Mouse (Mus musculus): ENCODE results near the gene Btaf1. TPM values are rescaled to one million over a fixed set of nuclear protein-coding genes. Genes with fewer than 3 reads are reported as not detected.

Gene Btaf1
- polyA plus RNA-seq (2015; fragmentation: Nextera tagmentation; extraction: Ambion mirVana) = 5.6 and 7.2 TPM in 2 replicates

GRCm38 (mm10) chr19:36925671-36926552 lies at the start of gene Btaf1:
Gene Btaf1, plus strand, starts transcription at chr19:36926079.
- ATAC-seq (replicated peaks; ENCODE audit: insufficient number of reproducible peaks, insufficient read depth, low FRiP score, low read depth) = peak; percentile 96
- Histone ChIP-seq H3K4me2 (peak within 1 kb of the TSS; percentile 83), H3K9ac (peak within 1 kb of the TSS; percentile 95), H3K9me3 (replicated peaks) (no peaks in the 10 kb centered on the region), H3K4me1 (replicated peaks) (peaks cover 24% of the 10 kb centered on the region), H3K27me3 (no peaks in the 10 kb centered on the region), H3K4me3 (peak within 1 kb of the TSS; percentile 99), H3K27ac (peak within 1 kb of the TSS; percentile 97), H3K36me3 (no peaks in the 10 kb centered on the region)
- WGBS = under 1% methylated on average over 85 of the region's 98 CpGs

DNA sequence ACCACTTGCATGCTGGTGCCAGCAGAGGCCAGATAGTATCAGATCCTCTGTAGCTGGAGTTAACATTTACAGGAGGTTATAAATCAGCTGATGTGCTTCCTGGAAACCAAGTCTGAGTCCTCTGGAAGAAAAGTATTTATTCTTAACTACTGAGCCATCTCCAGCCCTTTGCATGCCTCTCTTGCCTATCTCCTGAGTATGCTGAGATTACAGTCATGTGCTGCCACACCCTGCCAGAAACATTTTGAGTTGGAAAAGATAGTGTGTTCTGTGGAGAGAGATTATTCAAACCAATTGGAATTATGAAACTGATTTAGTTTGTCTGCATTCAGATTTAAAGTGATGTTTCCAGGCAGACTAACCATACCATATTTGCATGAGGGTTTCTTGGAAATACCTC lies 48.5 kb upstream of the Btaf1 start:
- H3K4me2 ChIP-seq = no peak overlapping the region

DNA sequence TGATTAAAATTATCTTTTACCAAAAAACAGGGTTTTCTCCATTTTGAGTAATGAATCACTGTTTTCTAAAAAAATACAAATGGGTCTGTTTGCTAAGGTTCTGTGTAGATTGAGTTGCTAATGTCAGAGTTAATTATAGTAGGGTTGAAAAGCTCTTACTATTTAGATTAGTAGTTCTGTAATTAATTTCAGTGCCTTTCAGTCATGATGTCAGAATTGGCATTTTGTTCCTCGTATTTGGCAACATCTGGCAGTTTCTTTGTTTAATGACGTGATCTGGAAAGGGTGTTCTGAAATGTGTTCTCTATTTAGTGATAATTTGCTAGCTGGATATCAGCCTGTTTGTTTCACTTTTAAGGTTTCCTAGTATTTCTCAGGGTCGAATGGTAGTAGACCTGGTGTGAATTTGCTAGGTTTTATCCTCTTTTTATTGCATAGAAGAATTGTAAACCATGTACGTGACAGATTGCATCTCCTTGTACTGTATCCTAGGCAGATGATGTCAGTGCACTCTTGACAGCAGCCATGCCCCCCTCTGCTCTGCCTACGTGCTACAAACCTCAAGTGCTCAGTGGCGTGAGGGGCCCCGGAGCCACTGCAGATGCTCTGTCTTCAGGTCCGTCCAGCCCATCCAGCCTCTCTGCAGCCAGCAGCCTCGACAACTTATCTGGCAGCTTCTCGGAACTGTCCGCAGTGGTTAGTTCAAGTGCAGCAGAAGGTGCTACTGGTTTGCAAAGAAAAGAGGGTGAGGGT lies 47.0 kb upstream of the Btaf1 start:
- H3K4me2 ChIP-seq = peak overlapping the region; percentile 38; the same call in 1 of the 2 replicates

More for the DNA sequence above, 48.5 kb upstream of the Btaf1 start:
- Histone ChIP-seq H3K27ac (0 out of 2 replicates have a peak overlapping the region, but pooled peaks have one; percentile 33), H3K27me3 (no peaks in the 10 kb centered on the region), H3K9me3 (replicated peaks) (no peaks in the 10 kb centered on the region), H3K9ac (no peak overlapping the region), H3K4me1 (replicated peaks) (peaks cover 14% of the 10 kb centered on the region; the same call in 1 of the 2 replicates), H3K36me3 (peaks cover 73% of the 10 kb centered on the region), H3K4me3 (no peak overlapping the region)
- no peak for ATAC-seq (replicated peaks; ENCODE audit: insufficient number of reproducible peaks, insufficient read depth, low FRiP score, low read depth)

DNA sequence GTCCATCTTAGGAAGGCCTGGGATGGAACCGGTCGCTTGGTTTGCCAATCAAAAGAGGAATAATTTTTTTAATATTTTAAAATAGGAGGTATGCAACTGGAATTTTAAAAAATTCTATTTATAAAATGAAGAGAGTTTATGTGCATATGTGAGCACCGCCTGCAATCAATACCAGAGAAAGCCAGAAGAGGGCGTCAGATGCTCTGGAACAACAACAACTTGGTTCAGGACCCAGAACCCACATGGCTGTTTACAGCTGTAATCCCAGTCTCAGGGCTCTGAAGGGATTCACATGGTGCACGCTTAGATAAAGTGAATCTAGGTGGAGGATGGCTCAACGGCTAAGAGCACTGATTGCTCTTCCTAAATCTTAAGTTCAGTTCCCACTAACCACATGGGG lies 42.8 kb upstream of the Btaf1 start:
- Histone ChIP-seq H3K9me3 (replicated peaks) (no peaks in the 10 kb centered on the region), H3K4me1 (replicated peaks) (peaks cover 8% of the 10 kb centered on the region; the same call in 1 of the 2 replicates), H3K4me3 (no peak overlapping the region), H3K27ac (no peak overlapping the region), H3K27me3 (no peaks in the 10 kb centered on the region), H3K9ac (no peak overlapping the region), H3K36me3 (peaks cover 85% of the 10 kb centered on the region), H3K4me2 (no peak overlapping the region)
- ATAC-seq (replicated peaks; ENCODE audit: insufficient number of reproducible peaks, insufficient read depth, low FRiP score, low read depth) = no peak
- 84% methylated on average over 6 of the region's 6 CpGs for WGBS

More for the DNA sequence above, 47.0 kb upstream of the Btaf1 start:
- H3K9me3 ChIP-seq (replicated peaks) = no peaks in the 10 kb centered on the region
- H3K4me1 ChIP-seq (replicated peaks) = peaks cover 14% of the 10 kb centered on the region; the same call in 1 of the 2 replicates
- H3K9ac ChIP-seq = no peak overlapping the region
- peak overlapping the region; percentile 79 for H3K27ac ChIP-seq
- peaks cover 76% of the 10 kb centered on the region for H3K36me3 ChIP-seq
- H3K4me3 ChIP-seq = no peak overlapping the region
- 44% methylated on average over 11 of the region's 11 CpGs for WGBS
- H3K27me3 ChIP-seq = no peaks in the 10 kb centered on the region
- ATAC-seq (replicated peaks; ENCODE audit: insufficient number of reproducible peaks, insufficient read depth, low FRiP score, low read depth) = peak; percentile 85

DNA sequence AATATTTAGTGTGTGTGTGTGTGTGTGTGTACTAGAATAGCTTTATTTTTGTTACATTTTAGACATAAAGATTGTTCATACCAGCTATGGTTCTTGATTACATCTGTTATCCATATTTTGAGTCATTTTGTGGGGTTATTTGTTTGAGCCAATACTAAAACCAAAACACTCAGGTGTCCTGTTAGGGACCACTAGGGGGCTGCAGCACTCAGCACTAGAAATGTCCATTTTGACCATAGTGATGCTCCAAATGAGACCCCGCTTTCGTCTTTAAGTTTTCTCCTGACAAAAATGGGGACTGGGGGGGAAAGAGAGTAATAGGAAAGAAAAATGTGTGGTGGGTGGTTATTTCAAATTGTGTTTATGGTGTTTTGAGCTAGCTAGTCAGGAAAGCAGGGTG lies 39.6 kb upstream of the Btaf1 start:
- Histone ChIP-seq H3K4me3 (no peak overlapping the region), H3K36me3 (peaks cover 89% of the 10 kb centered on the region), H3K9ac (no peak overlapping the region), H3K4me1 (replicated peaks) (no peaks in the 10 kb centered on the region), H3K27me3 (no peaks in the 10 kb centered on the region), H3K4me2 (no peak overlapping the region), H3K27ac (no peak overlapping the region), H3K9me3 (replicated peaks) (no peaks in the 10 kb centered on the region)
- 81% methylated on average over 2 of the region's 2 CpGs for WGBS
- ATAC-seq (replicated peaks; ENCODE audit: insufficient number of reproducible peaks, insufficient read depth, low FRiP score, low read depth) = no peak

DNA sequence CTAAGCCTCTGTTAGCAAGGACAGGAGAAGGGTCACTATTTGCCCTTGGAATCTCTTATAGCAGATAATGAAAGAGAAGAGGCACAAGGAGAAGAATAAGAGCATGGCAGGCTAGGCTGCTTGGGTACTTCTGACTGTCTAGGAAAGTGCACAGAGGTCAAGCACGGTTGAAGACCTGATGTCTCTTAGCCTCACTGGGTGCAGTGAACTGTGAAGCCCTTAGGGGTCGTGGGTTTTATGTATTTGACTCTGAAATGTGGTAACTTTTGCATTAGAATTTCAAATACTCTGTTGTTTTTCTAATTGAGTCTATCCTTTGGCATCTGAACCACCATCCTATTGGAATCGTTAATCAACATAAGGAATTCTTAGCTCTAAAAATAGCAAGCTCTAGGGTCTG lies 38.2 kb upstream of the Btaf1 start:
- no peak overlapping the region for H3K4me3 ChIP-seq
- 0 out of 2 replicates have a peak overlapping the region, but pooled peaks have one; percentile 17 for H3K27ac ChIP-seq
- no peak overlapping the region for H3K4me2 ChIP-seq
- H3K4me1 ChIP-seq (replicated peaks) = no peaks in the 10 kb centered on the region
- H3K36me3 ChIP-seq = peaks cover 86% of the 10 kb centered on the region
- WGBS = 65% methylated on average over 3 of the region's 3 CpGs
- H3K27me3 ChIP-seq = no peaks in the 10 kb centered on the region
- no peaks in the 10 kb centered on the region for H3K9me3 ChIP-seq (replicated peaks)
- H3K9ac ChIP-seq = no peak overlapping the region
- ATAC-seq (replicated peaks; ENCODE audit: insufficient number of reproducible peaks, insufficient read depth, low FRiP score, low read depth) = no peak

DNA sequence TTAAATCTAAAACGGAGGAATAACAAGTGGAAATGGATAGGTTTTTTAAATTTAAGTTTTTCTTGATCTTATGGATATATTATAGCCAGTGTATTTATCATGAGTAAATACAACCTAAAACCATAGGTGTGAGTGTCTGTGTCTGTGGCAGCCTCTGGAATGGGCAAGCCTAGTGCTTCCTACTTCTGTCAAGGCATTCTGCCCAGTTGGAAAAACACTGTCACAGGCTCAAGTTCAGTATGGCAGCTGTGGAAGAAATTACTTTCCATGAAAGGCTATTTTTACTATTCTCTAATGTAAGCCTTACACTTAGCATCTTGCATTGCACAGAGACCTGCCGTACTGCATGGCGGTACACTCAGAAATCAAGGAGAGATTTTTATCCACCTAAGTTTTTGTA lies 34.1 kb upstream of the Btaf1 start:
- H3K4me1 ChIP-seq (replicated peaks) = no peaks in the 10 kb centered on the region
- 90% methylated on average over 3 of the region's 3 CpGs for WGBS
- no peak overlapping the region for H3K27ac ChIP-seq
- no peak overlapping the region for H3K9ac ChIP-seq
- no peaks in the 10 kb centered on the region for H3K9me3 ChIP-seq (replicated peaks)
- H3K36me3 ChIP-seq = peaks cover 67% of the 10 kb centered on the region
- H3K4me2 ChIP-seq = no peak overlapping the region
- no peak for ATAC-seq (replicated peaks; ENCODE audit: insufficient number of reproducible peaks, insufficient read depth, low FRiP score, low read depth)
- no peak overlapping the region for H3K4me3 ChIP-seq
- no peaks in the 10 kb centered on the region for H3K27me3 ChIP-seq

DNA sequence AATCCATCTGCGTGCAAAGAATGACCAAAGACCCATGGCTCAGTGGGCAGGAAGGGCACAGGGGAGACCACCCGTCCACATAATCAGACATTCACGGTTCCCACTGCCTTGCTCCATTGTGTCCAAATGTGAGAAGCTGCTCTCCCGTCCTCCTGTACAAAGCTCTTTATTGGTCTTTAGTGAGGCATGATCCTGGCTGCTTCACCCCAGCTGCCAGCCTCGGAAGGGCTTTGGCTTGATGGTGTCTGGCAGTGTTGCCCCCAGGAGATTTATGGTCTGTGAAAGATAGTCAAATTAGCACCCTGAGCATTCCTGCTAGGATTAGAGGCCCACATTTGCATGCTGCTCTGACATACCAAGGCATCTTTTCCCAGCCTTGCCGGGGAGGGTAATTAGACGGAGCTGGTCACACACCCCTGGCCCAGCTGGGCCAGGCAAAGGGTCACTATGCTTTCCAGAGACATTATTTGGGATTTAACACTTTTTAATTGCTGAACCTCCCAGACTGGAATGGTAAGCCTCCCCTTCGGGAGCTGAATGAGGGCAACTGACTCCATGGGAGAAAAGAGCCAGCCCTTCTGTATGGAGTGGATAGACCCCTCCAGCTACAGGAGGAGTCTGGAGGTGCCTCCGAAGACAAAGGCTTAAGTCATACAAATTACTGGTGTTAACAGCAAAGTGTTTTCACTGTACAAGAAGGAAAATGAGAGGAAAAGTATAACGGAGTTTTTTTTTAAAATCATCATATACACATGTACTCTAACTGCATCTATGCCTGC lies 28.9 kb upstream of the Btaf1 start:
- Histone ChIP-seq H3K27ac (no peak overlapping the region), H3K4me2 (no peak overlapping the region), H3K9me3 (replicated peaks) (no peaks in the 10 kb centered on the region), H3K4me3 (no peak overlapping the region), H3K36me3 (peaks cover 23% of the 10 kb centered on the region), H3K27me3 (no peaks in the 10 kb centered on the region), H3K4me1 (replicated peaks) (no peaks in the 10 kb centered on the region), H3K9ac (no peak overlapping the region)
- WGBS = 34% methylated on average over 10 of the region's 10 CpGs
- ATAC-seq (replicated peaks; ENCODE audit: insufficient number of reproducible peaks, insufficient read depth, low FRiP score, low read depth) = no peak

- no peaks in the 10 kb centered on the region for H3K4me1 ChIP-seq (replicated peaks)
- no peak overlapping the region for H3K9ac ChIP-seq
- peaks cover 18% of the 10 kb centered on the region for H3K36me3 ChIP-seq
- H3K27ac ChIP-seq = no peak overlapping the region
- WGBS = 50% methylated on average over 9 of the region's 9 CpGs
- H3K4me2 ChIP-seq = no peak overlapping the region
- no peak for ATAC-seq (replicated peaks; ENCODE audit: insufficient number of reproducible peaks, insufficient read depth, low FRiP score, low read depth)
- no peak overlapping the region for H3K4me3 ChIP-seq
- H3K9me3 ChIP-seq (replicated peaks) = no peaks in the 10 kb centered on the region
- H3K27me3 ChIP-seq = no peaks in the 10 kb centered on the region
These were observed 28.1 kb upstream of the Btaf1 start for GRCm38 (mm10) chr19:36897778-36898177.

- peak overlapping the region; percentile 70; the same call in 1 of the 2 replicates for H3K9ac ChIP-seq
- H3K27me3 ChIP-seq = no peaks in the 10 kb centered on the region
- H3K36me3 ChIP-seq = no peaks in the 10 kb centered on the region
- 45% methylated on average over 7 of the region's 7 CpGs for WGBS
- H3K9me3 ChIP-seq (replicated peaks) = no peaks in the 10 kb centered on the region
- no peak for ATAC-seq (replicated peaks; ENCODE audit: insufficient number of reproducible peaks, insufficient read depth, low FRiP score, low read depth)
- H3K4me2 ChIP-seq = peak overlapping the region; percentile 85
- 0 out of 2 replicates have a peak overlapping the region, but pooled peaks have one; percentile 61 for H3K4me3 ChIP-seq
- H3K4me1 ChIP-seq (replicated peaks) = peaks cover 6% of the 10 kb centered on the region
- H3K27ac ChIP-seq = no peak overlapping the region
These were observed 22.5 kb upstream of the Btaf1 start for GRCm38 (mm10) chr19:36903377-36903776.
